Mouse (Mus musculus) hindbrain, postnatal 0 days (tissue): ENCODE results near the gene Hoxd3. TPM values are rescaled to one million over a fixed set of nuclear protein-coding genes. Genes with fewer than 3 reads are reported as not detected.

Experiments used
- ATAC-seq: fragments of 200-750 bp; cut with Nextera tagmentation; 2 replicates; pipeline ENCODE4 v1.8.0; 2017; ENCODE audit warnings: mild to moderate bottlenecking, moderate TSS enrichment, moderate library complexity
- DNase-seq: peaks from one replicate; pipeline ENCODE4 v3.0.0-alpha.2; 2015; ENCODE audit warnings: low spot score
- H3K27ac ChIP-seq: fragments of 300-500 bp; sonication (generic); 2 replicates; pipeline ENCODE4 v1.5.1; 2014; ENCODE audit warnings: mild to moderate bottlenecking
- H3K27me3 ChIP-seq: fragments of 300-500 bp; sonication (generic); 2 replicates; pipeline ENCODE4 v1.6.1; 2014; ENCODE audit warnings: low read length, mixed read lengths; ENCODE audit not compliant: insufficient read depth
- H3K36me3 ChIP-seq: fragments of 300-500 bp; sonication (generic); 2 replicates; pipeline ENCODE4 v1.6.1; 2014; ENCODE audit warnings: low read length, mixed read lengths; ENCODE audit not compliant: insufficient read depth
- H3K4me1 ChIP-seq: fragments of 300-500 bp; sonication (generic); 2 replicates; pipeline ENCODE4 v1.6.1; 2014; ENCODE audit warnings: antibody characterized with exemption, low read length, mixed read lengths; ENCODE audit not compliant: insufficient read depth
- H3K4me2 ChIP-seq: fragments of 300-500 bp; sonication (generic); 2 replicates; pipeline ENCODE4 v1.6.1; 2014; ENCODE audit warnings: low read depth, mild to moderate bottlenecking, low read length, moderate library complexity, mixed read lengths
- H3K4me3 ChIP-seq: fragments of 300-500 bp; sonication (generic); 2 replicates; pipeline ENCODE4 v1.5.1; 2014; ENCODE audit warnings: low read length
- H3K9ac ChIP-seq: fragments of 300-500 bp; sonication (generic); replicated peaks from 2 replicates; pipeline ENCODE4 v1.6.1; 2014; ENCODE audit warnings: mild to moderate bottlenecking, low read length, moderate library complexity, mixed read lengths
- H3K9me3 ChIP-seq: fragments of 300-500 bp; sonication (generic); 2 replicates; pipeline ENCODE4 v1.6.1; 2016; ENCODE audit warnings: low read length, mixed read lengths
- CTCF ChIP-seq: IDR thresholded peaks from 2 replicates; pipeline ENCODE4 v1.5.1; 2016; ENCODE audit warnings: antibody characterized with exemption, control low read depth, low read depth
- whole genome bisulfite sequencing: fragments of 180-500 bp; shearing (Covaris S2); extraction: QIAGEN DNeasy Blood & Tissue Kit; methylation state at CpG from one replicate; pipeline ENCODE4 v1.1.7; 2014; 5-methylcytosine and 5-hydroxymethylcytosine counted together
- polyA plus RNA-seq: library from polyadenylated mRNA; unstranded; fragments of >200 nt; fragmentation: Nextera tagmentation; extraction: Ambion mirVana; gene quantifications from 2 replicates; pipeline ENCODE4 v1.2.1, GENCODE M21; 2015
- total RNA-seq: library from RNA; depleted of rRNA; stranded (reverse); fragments of >200 nt; gene quantifications from 2 replicates; pipeline ENCODE4 v1.2.3, GENCODE M21; 2014

Hoxd3 gene
- total and polyA plus RNA-seq, 2 experiments from 2014 or later = 26.3 to 36.8 TPM

DNA sequence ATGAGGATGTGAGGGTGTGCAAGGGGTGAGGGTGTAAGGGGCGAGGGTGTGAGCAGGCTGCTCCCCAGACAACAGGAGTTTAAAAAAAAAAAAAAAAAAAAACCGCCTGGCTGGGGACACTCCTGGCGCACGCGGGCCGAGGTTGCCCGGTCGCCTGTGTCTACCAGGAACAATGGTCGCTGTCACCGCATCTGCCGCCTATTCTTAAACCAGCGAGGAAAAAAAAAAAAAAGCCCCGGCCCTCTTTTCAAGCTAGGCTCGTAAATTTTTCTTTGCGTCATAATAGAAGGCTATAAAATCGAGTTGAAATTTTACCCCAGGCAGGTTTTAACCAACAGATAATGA is 21.6 kb downstream of the Hoxd3 start:
- no peak for TF ChIP-seq CTCF
- H3K27me3 ChIP-seq = peaks cover 59% of the 10 kb centered on the region
- peak overlapping the region; percentile 49 for H3K4me2 ChIP-seq

DNA sequence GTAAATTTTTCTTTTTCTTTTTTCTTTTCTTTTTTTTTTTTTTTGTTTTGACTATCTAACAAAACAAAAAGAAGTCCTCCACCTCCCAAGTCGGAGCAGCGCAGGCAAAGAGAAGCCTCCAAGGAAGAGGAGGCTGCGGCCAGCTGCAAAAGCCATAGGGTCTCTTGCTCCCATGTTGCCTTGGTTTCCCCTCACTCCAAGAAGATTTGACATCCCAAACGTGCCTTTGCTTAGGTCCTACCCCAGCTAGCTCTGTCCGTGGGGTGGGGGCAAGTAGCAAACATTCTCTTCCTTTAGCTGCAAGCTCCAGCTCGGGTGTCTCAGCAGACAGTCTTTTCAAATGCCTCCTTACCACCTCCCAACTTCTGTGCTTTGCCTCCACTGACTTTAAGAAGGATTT is 22.0 kb downstream of the Hoxd3 start:
- H3K9ac ChIP-seq = peak overlapping the region; percentile 49; the same call in 1 of the 2 replicates
- no peaks in the 10 kb centered on the region for H3K9me3 ChIP-seq
- no peak for TF ChIP-seq CTCF
- peak overlapping the region; percentile 49 for H3K4me2 ChIP-seq
- WGBS = 2% methylated on average over 6 of the region's 6 CpGs
- H3K4me1 ChIP-seq = no peaks in the 10 kb centered on the region
- ATAC-seq (no peak), DNase-seq (peak; percentile 19)
- H3K36me3 ChIP-seq = no peaks in the 10 kb centered on the region
- H3K27me3 ChIP-seq = peaks cover 59% of the 10 kb centered on the region
- peak overlapping the region; percentile 34 for H3K4me3 ChIP-seq
- peak overlapping the region; percentile 84 for H3K27ac ChIP-seq

More for the DNA sequence above, 21.6 kb downstream of the Hoxd3 start:
- Histone ChIP-seq H3K27ac (peak overlapping the region; percentile 84), H3K4me1 (no peaks in the 10 kb centered on the region), H3K36me3 (no peaks in the 10 kb centered on the region), H3K9ac (peak overlapping the region; percentile 49; the same call in 1 of the 2 replicates), H3K4me3 (peak overlapping the region; percentile 34), H3K9me3 (no peaks in the 10 kb centered on the region)
- DNase-seq (peak; percentile 24), ATAC-seq (no peak)
- WGBS = under 1% methylated on average over 16 of the region's 16 CpGs

DNA sequence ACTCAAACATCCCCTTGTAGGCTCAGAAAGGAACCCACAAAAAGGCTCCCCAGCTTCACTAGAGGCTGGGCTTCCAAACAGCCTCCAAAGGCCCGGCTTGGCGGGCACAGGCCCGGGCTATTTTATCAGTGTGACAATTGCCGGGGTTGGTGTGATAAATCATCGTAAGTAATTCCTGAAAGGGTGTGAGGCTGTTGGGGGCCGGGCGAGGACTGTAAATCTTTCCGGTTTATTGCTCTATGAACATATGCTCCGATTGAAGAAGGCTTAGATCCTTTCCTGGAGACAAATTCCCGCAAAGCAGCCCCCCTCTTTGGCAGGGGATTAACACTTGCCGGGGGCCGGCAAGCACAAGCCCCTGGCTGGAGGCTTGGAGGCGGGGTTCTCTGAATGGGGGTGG is 22.7 kb downstream of the Hoxd3 start:
- Histone ChIP-seq H3K4me3 (peak overlapping the region; percentile 16), H3K4me1 (no peaks in the 10 kb centered on the region), H3K27me3 (peaks cover 59% of the 10 kb centered on the region), H3K36me3 (no peaks in the 10 kb centered on the region), H3K27ac (peak overlapping the region; percentile 84), H3K9me3 (no peaks in the 10 kb centered on the region), H3K9ac (peak overlapping the region; percentile 53; the same call in 1 of the 2 replicates), H3K4me2 (peak overlapping the region; percentile 49)
- WGBS = 3% methylated on average over 13 of the region's 13 CpGs
- DNase-seq (peak; percentile 35), ATAC-seq (no peak)
- no peak for TF ChIP-seq CTCF

DNA sequence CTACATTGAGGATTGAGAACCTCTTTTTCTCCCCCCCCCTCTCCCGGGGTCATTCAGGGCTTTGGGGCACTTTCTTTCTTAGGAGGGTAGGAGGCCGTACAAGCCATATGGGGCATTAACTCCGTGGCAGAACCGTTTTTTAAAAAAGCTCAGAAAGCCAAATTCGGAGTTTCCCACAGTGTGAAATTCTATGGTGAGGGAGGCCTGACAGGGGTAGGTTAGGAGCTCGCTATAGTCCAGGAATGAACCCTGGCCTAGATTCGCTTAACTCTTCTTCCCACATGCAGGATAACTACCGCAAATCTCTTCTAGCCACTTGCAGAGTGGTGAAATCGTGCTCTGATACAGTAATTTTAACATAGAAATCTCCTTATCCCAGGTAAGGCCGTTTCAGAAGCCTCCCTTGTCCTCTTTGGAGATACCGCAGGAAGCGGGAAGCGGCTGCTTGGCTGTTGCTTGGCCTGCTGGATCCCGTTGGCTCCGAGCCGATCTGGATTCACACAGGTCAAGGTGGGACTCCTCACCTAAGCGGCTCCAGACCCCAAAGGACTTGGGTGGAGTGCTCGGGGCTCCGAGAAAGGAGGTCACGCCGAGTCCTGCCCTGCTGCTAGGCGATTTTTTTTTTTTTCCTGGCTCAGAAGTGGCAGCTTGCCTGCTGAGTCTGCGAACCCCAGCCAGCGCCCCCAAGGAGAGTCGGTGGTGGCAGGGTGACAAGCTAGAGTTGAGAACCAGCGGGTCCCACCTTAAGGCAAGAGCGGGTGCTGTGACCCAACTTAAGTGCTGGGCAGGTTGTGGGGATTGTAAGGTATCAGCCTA is 23.5 kb downstream of the Hoxd3 start:
- H3K36me3 ChIP-seq = no peaks in the 10 kb centered on the region
- ATAC-seq (no peak), DNase-seq (peak; percentile 18)
- H3K27ac ChIP-seq = peak overlapping the region; percentile 84
- WGBS = 2% methylated on average over 27 of the region's 27 CpGs
- H3K9ac ChIP-seq = peak overlapping the region; percentile 53
- peak overlapping the region; percentile 49 for H3K4me2 ChIP-seq
- H3K4me1 ChIP-seq = no peaks in the 10 kb centered on the region
- peak overlapping the region; percentile 33 for H3K4me3 ChIP-seq
- no peaks in the 10 kb centered on the region for H3K9me3 ChIP-seq
- no peak for TF ChIP-seq CTCF
- peaks cover 58% of the 10 kb centered on the region for H3K27me3 ChIP-seq

DNA sequence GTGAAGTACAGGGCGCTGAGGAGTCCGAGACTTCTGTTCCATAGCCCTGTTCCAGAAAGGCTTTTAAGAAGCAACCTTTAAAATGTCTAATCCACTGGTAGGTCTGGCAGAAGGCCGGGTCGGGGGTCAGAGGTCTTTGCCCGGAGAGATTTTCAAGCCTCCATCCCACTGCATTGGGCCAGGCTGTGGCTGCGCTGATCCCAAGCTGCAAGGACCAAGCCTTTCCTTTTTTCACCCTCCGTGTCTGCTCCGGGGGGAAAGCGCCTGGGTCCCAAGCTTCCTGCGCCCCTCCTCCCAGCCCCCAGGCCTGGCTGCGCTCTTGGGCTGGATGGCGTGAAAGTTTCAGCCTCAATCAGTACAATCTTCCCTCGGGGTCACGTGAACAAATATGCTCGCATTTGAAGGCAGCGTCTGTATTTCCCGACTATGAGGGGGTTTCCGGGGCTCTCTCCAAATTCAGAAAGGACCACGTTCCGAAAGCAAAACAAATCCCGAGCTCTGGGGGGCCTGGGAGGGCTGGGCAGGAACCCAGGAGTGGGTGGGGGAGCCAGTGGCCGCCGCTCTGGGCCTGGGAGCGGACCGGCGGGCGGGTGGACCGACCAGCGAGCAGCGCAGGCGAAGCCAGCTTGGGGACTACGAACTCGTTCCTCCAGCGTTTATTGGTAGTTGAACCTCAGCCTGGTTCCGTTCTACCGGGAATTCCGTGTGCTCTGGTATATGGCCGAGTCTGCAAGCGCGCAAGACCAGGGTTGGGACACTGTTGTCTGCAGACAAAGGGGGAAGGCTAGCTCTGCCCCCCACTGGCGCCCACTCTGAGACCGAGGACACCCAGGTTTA is 24.3 kb downstream of the Hoxd3 start:
- H3K4me2 ChIP-seq = peak overlapping the region; percentile 49
- peak overlapping the region; percentile 84 for H3K27ac ChIP-seq
- H3K27me3 ChIP-seq = peaks cover 55% of the 10 kb centered on the region
- H3K4me3 ChIP-seq = peak overlapping the region; percentile 33
- peak overlapping the region; percentile 53 for H3K9ac ChIP-seq
- H3K9me3 ChIP-seq = no peaks in the 10 kb centered on the region
- TF ChIP-seq CTCF = no peak
- H3K4me1 ChIP-seq = no peaks in the 10 kb centered on the region
- WGBS = under 1% methylated on average over 42 of the region's 42 CpGs
- DNase-seq (peak; percentile 66), ATAC-seq (no peak)
- no peaks in the 10 kb centered on the region for H3K36me3 ChIP-seq

DNA sequence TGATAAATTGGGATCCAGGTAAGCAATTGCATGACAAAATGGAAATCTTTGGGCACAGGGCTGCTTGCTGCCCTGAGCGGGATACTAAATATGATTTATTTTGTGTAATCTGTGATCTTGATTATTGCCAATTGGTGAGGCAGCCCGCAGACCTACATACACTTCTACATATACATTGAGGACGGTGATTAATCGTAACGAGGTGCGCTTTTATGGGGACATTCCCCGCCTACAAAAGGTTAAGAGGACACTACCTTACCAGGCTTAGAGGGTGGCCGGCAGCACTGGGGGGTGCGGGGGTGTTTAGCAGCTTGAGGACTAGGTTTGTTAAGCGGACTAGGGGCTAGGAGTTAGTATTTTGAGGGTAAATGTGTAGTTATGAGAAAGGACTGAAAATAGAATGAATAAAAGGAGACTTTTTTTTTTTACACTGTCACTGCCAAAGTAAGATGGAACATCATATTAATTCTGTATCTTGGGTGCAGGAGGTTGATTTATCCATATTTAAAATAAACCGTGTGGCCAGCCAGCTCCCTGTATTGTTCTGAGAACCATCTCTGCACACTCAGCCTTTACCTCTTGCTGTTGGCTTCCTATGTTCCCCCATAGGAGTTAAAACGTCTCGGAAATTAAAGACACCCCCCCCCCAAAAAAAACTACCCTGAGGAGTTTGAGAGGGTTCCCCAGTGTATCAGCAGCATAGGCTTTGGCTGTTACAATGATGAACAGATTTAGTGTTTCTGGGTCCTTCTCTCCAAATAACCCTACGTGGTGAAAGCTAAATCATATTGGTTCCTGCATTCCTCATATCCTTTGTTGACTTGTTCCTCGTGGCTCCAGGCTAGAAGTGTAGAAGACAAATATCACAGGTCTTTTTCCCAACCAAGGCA is 25.2 kb downstream of the Hoxd3 start:
- TF ChIP-seq CTCF = no peak

More for the DNA sequence above, 25.2 kb downstream of the Hoxd3 start:
- 3% methylated on average over 15 of the region's 15 CpGs for WGBS
- H3K4me2 ChIP-seq = peak overlapping the region; percentile 49
- no peaks in the 10 kb centered on the region for H3K9me3 ChIP-seq
- DNase-seq (peak; percentile 29), ATAC-seq (no peak)
- H3K9ac ChIP-seq = peak overlapping the region; percentile 53
- no peaks in the 10 kb centered on the region for H3K4me1 ChIP-seq
- H3K27me3 ChIP-seq = peaks cover 54% of the 10 kb centered on the region
- H3K27ac ChIP-seq = peak overlapping the region; percentile 84
- peak overlapping the region; percentile 33 for H3K4me3 ChIP-seq
- H3K36me3 ChIP-seq = no peaks in the 10 kb centered on the region
